Mouse (Mus musculus) cortical plate, adult 2 months (tissue): ENCODE measurements around the gene Cltb. TPM values are rescaled to one million over a fixed set of nuclear protein-coding genes. Genes with fewer than 3 reads are reported as not detected.

Experiments used
- H3K27ac ChIP-seq: fragments of 200-500 bp; 2 replicates; pipeline ENCODE4 v1.5.1; 2012; ENCODE audit warnings: low read length, control low read depth, inconsistent platforms; ENCODE audit not compliant: insufficient read depth
- H3K4me1 ChIP-seq: fragments of 200-500 bp; 2 replicates; pipeline ENCODE4 v1.6.1; 2011; ENCODE audit warnings: low read length; ENCODE audit not compliant: control insufficient read depth, insufficient read depth
- H3K4me3 ChIP-seq: fragments of 200-500 bp; 2 replicates; pipeline ENCODE4 v1.5.1; 2011; ENCODE audit warnings: mild to moderate bottlenecking, low read length, control low read depth; ENCODE audit not compliant: insufficient read depth
- CTCF ChIP-seq: fragments of 200-500 bp; IDR thresholded peaks from 2 replicates; pipeline ENCODE4 v1.5.1; 2011; ENCODE audit warnings: mild to moderate bottlenecking, control low read depth, low read length; ENCODE audit not compliant: insufficient read depth; ENCODE audit errors: extremely low read depth
- POLR2A ChIP-seq: fragments of 200-500 bp; IDR thresholded peaks from 2 replicates; pipeline ENCODE4 v1.6.1; 2011; ENCODE audit warnings: mild to moderate bottlenecking, low read length, control low read depth; ENCODE audit not compliant: insufficient read depth; ENCODE audit errors: extremely low read depth
- polyA plus RNA-seq: library from polyadenylated mRNA; depleted of rRNA; stranded (reverse); fragments of >200 nt; gene quantifications from 2 replicates; pipeline ENCODE4 v1.2.3, GENCODE M21; 2012

Gene Cltb
- polyA plus RNA-seq, 1 experiment, result 289 TPM

DNA sequence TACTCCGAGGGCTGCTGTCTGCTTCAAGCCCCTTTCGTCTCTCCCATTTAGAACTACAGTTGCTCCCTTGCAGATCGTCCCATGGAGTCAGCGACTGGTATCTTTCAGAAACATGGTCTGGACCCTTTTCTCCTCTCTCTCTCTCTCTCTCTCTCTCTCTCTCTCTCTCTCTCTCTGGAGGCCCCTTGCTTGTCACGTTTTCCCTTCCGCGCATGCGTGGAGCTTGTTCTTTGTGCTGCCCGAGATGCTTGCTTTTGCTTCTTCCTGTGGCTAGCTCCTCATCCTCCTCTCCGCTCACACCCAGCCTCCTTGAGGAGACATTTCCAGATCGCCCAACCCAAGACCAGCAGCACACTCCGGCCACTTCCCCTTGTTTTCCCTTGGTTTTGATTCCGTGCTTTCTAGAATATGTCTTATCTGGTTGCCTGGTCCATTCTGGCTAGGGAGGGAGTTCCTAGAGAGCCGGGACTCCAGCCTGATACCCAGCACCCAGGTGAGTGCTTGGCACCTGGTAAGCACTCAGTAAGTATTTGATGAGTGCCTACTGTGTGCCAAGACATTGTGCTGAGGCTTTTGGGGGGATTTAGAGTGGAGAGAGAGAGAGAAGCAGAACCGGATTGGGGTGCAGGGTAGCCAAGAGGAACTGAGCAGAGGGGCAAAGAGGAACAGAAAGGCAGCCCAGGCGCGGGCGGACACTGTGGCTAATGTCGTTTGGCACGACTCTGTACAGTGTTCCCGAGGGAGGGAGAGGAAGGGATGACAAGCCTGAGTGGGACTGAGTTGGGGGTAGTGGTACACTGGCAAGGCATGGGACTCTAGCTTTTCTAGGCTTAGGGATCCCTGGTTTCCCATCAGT lies 33.3 kb downstream of the Cltb start:
- Histone ChIP-seq H3K4me1 (no peaks in the 10 kb centered on the region), H3K27ac (no peak overlapping the region), H3K4me3 (no peak overlapping the region)
- TF ChIP-seq CTCF (no peak), POLR2A (no peak)

DNA sequence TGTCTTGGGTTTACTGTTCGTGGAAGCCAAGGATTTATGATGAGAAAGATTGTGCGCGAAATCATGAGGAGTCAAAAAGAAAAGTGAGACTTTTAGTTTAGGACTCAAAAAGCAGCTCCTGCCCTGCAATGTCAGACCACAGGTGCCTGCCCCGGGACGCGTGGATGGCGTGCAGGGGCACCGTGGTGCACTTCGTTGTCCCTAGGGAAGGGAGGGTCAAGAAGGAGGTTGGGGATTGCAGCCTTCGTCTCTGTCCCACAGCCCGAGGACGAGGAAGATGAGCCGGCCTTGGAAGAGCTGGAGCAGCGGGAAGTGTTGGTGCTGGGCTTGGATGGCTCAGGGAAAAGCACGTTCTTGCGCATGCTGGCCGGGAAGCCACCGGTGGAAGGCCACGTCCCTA lies 35.7 kb downstream of the Cltb start:
- no peaks in the 10 kb centered on the region for H3K4me1 ChIP-seq
- no peak for TF ChIP-seq POLR2A
- TF ChIP-seq CTCF, result no peak
- no peak overlapping the region for H3K27ac ChIP-seq
- H3K4me3 ChIP-seq, result peak overlapping the region; percentile 48

DNA sequence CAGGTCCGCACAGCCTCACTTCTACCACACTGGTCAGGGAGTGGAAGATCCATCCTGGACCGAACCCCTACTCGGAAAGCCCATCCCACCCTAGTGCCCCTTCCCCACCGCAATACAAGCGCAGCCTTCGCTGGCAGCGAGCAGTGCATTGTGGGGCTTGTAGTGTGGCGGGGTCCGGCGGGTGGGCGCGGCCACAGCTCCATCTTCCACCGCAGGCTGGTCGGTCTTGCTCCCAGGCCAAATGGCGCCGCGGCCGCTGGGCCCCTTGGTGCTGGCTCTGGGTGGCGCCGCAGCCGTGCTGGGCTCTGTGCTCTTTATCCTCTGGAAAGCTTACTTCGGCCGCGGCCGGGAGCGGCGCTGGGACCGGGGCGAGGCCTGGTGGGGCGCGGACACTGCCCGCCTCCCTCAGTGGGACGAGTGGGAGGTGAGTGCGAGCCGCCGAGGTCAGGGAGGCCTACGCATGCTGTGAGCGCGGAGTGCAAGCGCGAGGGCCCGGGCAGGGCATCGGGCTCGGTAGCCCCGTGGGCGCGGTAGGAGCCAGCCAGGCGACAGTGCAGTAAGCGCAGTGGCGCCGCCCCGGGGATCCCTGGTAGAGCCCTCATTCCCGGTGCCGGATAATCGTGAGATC lies 36.2 kb downstream of the Cltb start, which contains the start of gene Arl10:
Gene Arl10 (plus strand): TSS at position 162 of the 628 bp plus-strand sequence.
- peak within 1 kb of the TSS; percentile 48 for H3K4me3 ChIP-seq
- peak within 1 kb of the TSS; percentile 31; the same call in 1 of the 2 replicates for H3K27ac ChIP-seq
- TF ChIP-seq CTCF (no peak), POLR2A (no peak)
- H3K4me1 ChIP-seq, result no peaks in the 10 kb centered on the region

DNA sequence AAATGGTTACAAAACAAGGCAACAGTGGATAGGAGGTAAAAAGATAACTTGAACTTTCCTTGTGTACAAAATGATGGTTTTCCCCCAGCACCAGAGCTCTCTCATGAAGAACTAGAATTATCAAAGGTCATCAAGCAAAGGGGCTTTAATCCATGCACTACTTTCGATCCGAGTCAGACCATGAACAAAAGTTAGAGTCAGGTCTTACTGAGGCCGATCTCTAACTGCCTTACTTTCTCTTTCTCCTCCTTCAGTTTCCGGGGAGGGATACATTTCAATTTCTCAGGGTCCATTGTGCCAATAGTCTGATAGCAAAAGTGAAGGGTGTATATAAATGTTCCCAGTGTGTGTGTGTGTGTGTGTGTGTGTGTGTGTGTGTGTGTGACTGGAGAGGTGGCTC lies 38.5 kb downstream of the Cltb start:
- Histone ChIP-seq H3K4me3 (no peak overlapping the region), H3K4me1 (no peaks in the 10 kb centered on the region), H3K27ac (no peak overlapping the region)
- no peak for TF ChIP-seq CTCF
- no peak for TF ChIP-seq POLR2A

DNA sequence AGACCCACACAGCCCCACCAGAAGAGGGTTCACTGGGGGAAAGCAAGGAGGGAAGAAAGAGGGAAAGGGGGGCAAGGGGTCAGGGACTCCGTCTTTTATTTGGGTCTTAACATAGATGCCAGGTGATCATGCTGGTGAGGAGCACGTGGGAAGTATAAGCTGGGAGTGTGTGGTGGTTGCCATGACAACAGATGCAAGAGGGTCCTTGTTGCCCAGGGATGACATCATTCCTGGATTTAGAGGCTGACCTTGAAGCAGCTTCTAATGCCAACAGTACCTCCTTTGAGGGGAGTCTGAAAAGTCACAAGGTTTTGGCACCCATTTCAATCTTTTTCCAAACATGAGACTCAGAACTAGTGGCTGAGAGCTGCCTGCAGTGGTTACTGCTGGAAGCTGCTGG lies 39.5 kb downstream of the Cltb start:
- TF ChIP-seq POLR2A (no peak), CTCF (no peak)
- H3K4me1 ChIP-seq, result no peaks in the 10 kb centered on the region
- H3K4me3 ChIP-seq, result no peak overlapping the region
- no peak overlapping the region for H3K27ac ChIP-seq

DNA sequence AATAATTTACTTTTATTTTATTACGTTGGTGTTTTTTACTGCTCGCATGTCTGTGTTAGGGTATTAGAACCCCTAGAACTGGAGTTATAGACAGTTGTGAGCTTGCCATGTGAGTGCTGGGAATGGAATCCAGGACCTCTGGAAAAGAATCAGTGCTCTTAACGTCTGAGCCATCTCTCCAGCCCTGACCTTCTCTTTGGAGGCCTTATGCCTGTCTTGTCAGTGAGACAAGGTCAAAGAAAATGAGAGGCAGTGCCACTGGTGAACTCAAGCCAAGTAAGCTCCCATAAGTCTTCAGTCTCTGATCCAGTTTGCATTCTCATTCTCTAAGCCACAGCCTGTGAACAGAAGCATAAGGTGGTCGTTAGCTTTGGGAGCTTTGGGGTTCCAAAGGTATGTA lies 40.4 kb downstream of the Cltb start:
- H3K27ac ChIP-seq, result no peak overlapping the region
- no peak overlapping the region for H3K4me3 ChIP-seq
- no peak for TF ChIP-seq POLR2A
- TF ChIP-seq CTCF, result no peak
- no peaks in the 10 kb centered on the region for H3K4me1 ChIP-seq

DNA sequence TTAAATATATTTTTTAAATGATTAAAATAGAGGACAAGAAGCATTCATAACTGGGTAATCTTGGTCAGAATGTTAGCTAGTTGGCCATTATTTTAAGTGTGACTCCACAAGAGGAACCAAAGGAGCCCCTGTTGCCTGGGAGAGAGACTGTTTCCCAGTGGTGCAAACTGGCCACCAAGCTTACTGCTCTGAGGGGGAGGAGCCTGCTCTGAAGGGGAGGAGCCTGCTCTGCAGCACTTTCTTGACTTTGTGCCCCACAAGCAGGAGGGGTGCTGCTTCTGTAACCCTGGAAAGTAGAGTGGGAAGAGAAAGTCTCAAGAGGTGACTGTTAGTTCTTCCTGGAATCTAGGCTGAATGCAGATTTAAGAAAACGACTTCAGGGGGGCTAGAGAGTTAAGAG lies 41.9 kb downstream of the Cltb start:
- Histone ChIP-seq H3K27ac (no peak overlapping the region), H3K4me1 (no peaks in the 10 kb centered on the region), H3K4me3 (no peak overlapping the region)
- TF ChIP-seq CTCF (no peak), POLR2A (no peak)

DNA sequence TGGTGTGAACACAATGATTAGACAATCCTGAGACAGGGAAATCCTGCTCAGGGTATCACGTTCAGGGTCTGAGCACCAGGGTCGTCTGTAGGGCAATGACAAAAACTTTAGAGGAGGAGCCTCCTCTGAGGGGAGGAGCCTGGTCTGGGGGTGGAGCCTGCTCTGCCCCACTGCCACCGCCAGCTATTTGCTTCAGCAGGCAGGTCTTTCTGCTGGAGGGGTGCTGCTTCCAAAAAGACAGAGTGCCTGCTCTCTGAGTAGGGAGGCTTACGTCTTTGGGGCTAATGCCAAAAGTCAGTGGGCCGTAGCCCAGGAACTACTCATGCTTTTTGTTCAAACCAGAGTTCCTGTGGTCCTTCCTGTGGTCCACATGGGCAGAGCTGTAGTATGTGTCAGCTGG lies 42.8 kb downstream of the Cltb start:
- H3K4me1 ChIP-seq, result no peaks in the 10 kb centered on the region; the same call in 1 of the 2 replicates

DNA sequence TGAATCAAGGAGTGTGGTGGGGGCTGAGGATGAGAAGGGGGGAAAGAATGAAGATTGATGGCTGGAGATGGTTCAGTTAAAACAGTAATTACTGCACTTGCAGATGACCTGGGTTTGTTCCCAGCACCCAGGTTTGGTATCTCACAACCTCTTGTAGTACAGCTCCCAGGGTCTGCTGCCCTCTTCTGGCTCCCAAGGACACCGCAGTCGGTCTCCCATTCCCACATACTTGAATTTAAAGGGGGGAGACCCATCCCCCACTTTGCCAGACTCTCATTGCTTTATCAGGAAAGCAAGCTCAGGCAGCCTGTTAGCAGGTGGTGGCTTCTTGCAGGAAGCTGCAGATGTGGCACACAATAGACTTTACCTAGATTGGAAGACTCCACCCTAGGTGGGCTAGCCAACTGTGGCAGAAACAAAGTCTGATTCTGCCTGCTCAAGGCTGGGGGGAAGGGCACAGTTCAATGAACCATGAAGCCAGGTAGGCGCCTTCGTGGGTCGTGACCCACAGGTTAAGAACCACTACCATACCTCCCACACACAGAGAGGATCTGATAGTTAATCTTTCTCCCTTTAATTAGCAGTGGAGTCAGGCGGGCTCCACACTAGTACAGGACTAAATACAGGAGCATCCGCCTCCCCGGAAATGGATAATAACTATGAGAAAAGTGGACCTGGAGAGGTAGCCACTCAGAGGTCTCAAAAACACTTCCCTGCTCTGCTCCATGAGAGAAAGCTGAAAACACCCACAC lies 45.4 kb downstream of the Cltb start:
- peaks cover 6% of the 10 kb centered on the region for H3K4me1 ChIP-seq
- TF ChIP-seq POLR2A, result no peak
- TF ChIP-seq CTCF, result peak; percentile 40; the same call in 1 of the 2 replicates
- H3K27ac ChIP-seq, result no peak overlapping the region
- peak overlapping the region; percentile 85 for H3K4me3 ChIP-seq

More for the DNA sequence above, 42.8 kb downstream of the Cltb start:
- TF ChIP-seq CTCF, result no peak
- no peak for TF ChIP-seq POLR2A
- H3K27ac ChIP-seq, result no peak overlapping the region
- H3K4me3 ChIP-seq, result no peak overlapping the region

DNA sequence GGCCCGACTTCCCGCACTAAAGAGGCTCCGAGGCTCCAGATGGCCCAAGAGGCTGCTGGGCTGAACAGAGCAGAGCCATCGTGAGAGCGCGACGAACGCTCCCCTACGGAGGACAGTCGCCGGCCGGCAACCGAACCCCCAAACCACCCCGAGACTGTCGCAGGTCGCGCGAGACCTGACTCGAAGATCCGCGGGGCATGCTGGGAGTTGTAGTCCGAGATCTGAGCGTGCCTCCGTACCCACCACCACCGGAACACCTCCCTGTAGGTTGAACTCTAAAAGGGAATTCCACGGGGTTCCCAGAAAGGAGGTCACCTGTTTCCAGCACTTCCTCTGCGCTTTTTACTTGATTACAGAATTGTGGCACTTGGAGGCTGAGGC lies 46.0 kb downstream of the Cltb start, which contains the start of gene 4833439L19Rik:
Gene 4833439L19Rik (minus strand): TSS at position 235 of the 381 bp plus-strand sequence.
- TF ChIP-seq CTCF, result no peak
- TF ChIP-seq POLR2A, result peak; percentile 93
- no peak within 1 kb of the TSS for H3K27ac ChIP-seq
- peaks cover 7% of the 10 kb centered on the region for H3K4me1 ChIP-seq
- peak within 1 kb of the TSS; percentile 85 for H3K4me3 ChIP-seq
